In the genomic region with DNA sequence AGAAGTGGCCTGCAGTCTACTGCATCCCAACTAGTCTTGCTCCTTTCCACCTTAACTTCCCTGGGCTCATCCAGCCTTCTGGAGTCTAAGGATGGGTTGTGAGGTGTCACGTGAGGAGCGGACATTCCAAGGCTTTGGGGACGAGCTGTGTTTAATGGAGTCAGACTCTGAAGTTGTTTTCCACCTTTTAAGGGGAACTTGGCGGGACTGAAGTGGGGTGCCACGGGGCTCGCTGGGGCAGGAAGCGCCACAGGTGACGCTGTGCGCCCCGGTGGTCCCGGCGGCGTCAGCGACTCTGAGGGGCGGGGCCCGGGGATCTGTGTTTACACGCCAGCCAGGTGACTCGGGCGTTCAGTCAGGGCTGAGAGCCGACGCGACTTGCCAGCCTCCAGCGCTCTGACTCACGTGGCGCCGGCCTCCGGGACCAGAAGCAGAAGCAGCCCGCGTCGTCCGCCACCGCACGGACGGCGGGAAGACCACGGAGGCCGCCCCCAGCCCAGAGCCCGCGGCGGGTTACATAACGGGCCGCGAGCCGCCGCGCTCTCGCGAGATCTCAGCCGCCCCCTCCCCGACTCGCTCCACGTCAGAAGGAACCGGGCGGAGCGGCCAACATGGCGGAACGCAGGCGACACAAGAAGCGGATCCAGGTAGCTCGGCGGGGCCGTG, we compare ENCODE assay signal across 8 mouse cellular contexts. TPM values are rescaled to one million over a fixed set of nuclear protein-coding genes. Genes with fewer than 3 reads are reported as not detected.
DNase-seq lines count a peak whose midpoint lies in the region; ATAC-seq and TF ChIP-seq lines count a peak whose summit lies in the region.

Gene Sec62, plus strand, starts transcription at position 139 of the 666 bp plus-strand sequence.

- WGBS in forebrain, postnatal 0 days = under 1% methylated on average over 61 of the region's 62 CpGs
- under 1% methylated on average over 62 of the region's 62 CpGs for WGBS in lung, embryonic 15.5 days

- TF ChIP-seq CTCF in G1E (IDR thresholded peaks at IDR 0.05; ENCODE audit: low read depth, low read length) = no peak
- no peak; the same call in 1 of the 2 replicates for TF ChIP-seq CTCF in forebrain, postnatal 0 days (IDR thresholded peaks at IDR 0.05; ENCODE audit: low read depth)

- H3K4me1 ChIP-seq in G1E (ENCODE audit: insufficient read depth, low read depth, low read length) = peaks cover 20% of the 10 kb centered on the region
- peaks cover 7% of the 10 kb centered on the region; the same call in 1 of the 2 replicates for H3K4me1 ChIP-seq in forebrain, postnatal 0 days (ENCODE audit: insufficient read depth)
- peaks cover 7% of the 10 kb centered on the region; the same call in 1 of the 2 replicates for H3K4me1 ChIP-seq in lung, embryonic 15.5 days

- peak within 1 kb of the TSS; percentile 96 for H3K4me3 ChIP-seq in G1E (ENCODE audit: low read depth, low read length)
- peak within 1 kb of the TSS; percentile 99 for H3K4me3 ChIP-seq in forebrain, postnatal 0 days (ENCODE audit: low read depth, low read length)
- peak within 1 kb of the TSS; percentile 99 for H3K4me3 ChIP-seq in lung, embryonic 15.5 days

- H3K9me3 ChIP-seq in G1E (replicated peaks) = no peaks in the 10 kb centered on the region
- H3K9me3 ChIP-seq in forebrain, postnatal 0 days (ENCODE audit: low read length) = no peaks in the 10 kb centered on the region
- H3K9me3 ChIP-seq in lung, embryonic 15.5 days = no peaks in the 10 kb centered on the region

- H3K36me3 ChIP-seq in G1E (replicated peaks) = peaks cover 5% of the 10 kb centered on the region
- no peaks in the 10 kb centered on the region for H3K36me3 ChIP-seq in forebrain, postnatal 0 days (ENCODE audit: insufficient read depth)
- H3K36me3 ChIP-seq in lung, embryonic 15.5 days = no peaks in the 10 kb centered on the region

- ATAC-seq in G1E (ENCODE audit: extremely low read depth, insufficient number of reproducible peaks, low FRiP score, poor library complexity, severe bottlenecking) = peak; percentile 73
- peak; percentile 99 for ATAC-seq in forebrain, postnatal 0 days
- ATAC-seq in lung, embryonic 15.5 days (ENCODE audit: borderline replicate concordance, extremely low read depth, low FRiP score, low TSS enrichment) = peak; percentile 98

- H3K27ac ChIP-seq in forebrain, postnatal 0 days (ENCODE audit: low read depth, low read length) = peak within 1 kb of the TSS; percentile 95
- peak within 1 kb of the TSS; percentile 95 for H3K27ac ChIP-seq in lung, embryonic 15.5 days

- DNase-seq in G1E (ENCODE audit: low spot score) = peak; percentile 89
- DNase-seq in cerebellum, adult 18-20 months = peak; percentile 90 to 96
- peak; percentile 95 for DNase-seq in forebrain, postnatal 0 days
- DNase-seq in heart, postnatal 4 days = peak; percentile 95
- peak; percentile 86 to 92 for DNase-seq in layer of hippocampus, adult 8-10 months (ENCODE audit: low spot score in 2 of 2)
- peak; percentile 87 for DNase-seq in ovary, adult 18-20 months (ENCODE audit: low spot score)
- peak; percentile 94 for DNase-seq in thymus, postnatal 0 days (ENCODE audit: low spot score)

- H3K4me2 ChIP-seq in forebrain, postnatal 0 days (ENCODE audit: low read depth) = peak within 1 kb of the TSS; percentile 71
- peak within 1 kb of the TSS; percentile 65 for H3K4me2 ChIP-seq in lung, embryonic 15.5 days

- no peaks in the 10 kb centered on the region for H3K27me3 ChIP-seq in G1E (ENCODE audit: insufficient read depth, low read length)
- H3K27me3 ChIP-seq in forebrain, postnatal 0 days (ENCODE audit: insufficient read depth, low read length) = no peaks in the 10 kb centered on the region
- H3K27me3 ChIP-seq in lung, embryonic 15.5 days = no peaks in the 10 kb centered on the region

- peak within 1 kb of the TSS; percentile 99 for H3K9ac ChIP-seq in forebrain, postnatal 0 days
- H3K9ac ChIP-seq in lung, embryonic 15.5 days = peak within 1 kb of the TSS; percentile 98

RNA-seq across cellular contexts. Expression of gene Sec62, which starts in this region (rescaled TPM):
- total RNA-seq in G1E (2014; fragmentation: Nextera tagmentation) = 66.2 and 68.0 TPM in 2 replicates
- total RNA-seq in G1E (2017) = 88.0 and 108 TPM in 2 replicates
- 11.1 and 13.5 TPM in 2 replicates for polyA plus RNA-seq in G1E (2012)
- total RNA-seq in forebrain, postnatal 0 days (2014; rRNA removed) = 66.7 and 72.1 TPM in 2 replicates
- 88.5 and 92.8 TPM in 2 replicates for polyA plus RNA-seq in forebrain, postnatal 0 days (2015; fragmentation: Nextera tagmentation; extraction: Ambion mirVana)
- 10 to 100 TPM; 37.6 to 38.0 TPM for total RNA-seq in heart, postnatal 4 days (2021)
- total RNA-seq in layer of hippocampus, adult 8-10 months (2022) = 100 to 1,000 TPM in 1 of 4 experiments, 10 to 100 TPM in 3; 90.6 to 104 (median 95.9) TPM
- polyA plus RNA-seq in lung, embryonic 15.5 days (2015; fragmentation: Nextera tagmentation; extraction: Ambion mirVana) = 72.1 and 74.5 TPM in 2 replicates
- 120 and 125 TPM in 2 replicates for polyA plus RNA-seq in thymus, postnatal 0 days (2015; fragmentation: Nextera tagmentation; extraction: Ambion mirVana)

Comparison
In these comparisons a context has a peak if more than half of its experiments do, and no peak if none do; other contexts are left out.
1. Peak in every context shown above with its lines: DNase-seq, ATAC-seq, H3K4me3 ChIP-seq and H3K27ac ChIP-seq.